Mouse (Mus musculus) lung, postnatal 36 days (tissue): ENCODE data around the gene Mnat1.
A peak's percentile ranks its signal among the peaks of the same experiment; 100 is the strongest.

Source experiments
- DNase-seq: peaks from one replicate; pipeline ENCODE4 v3.0.0; 2022; ENCODE audit warnings: mixed read lengths

The Mnat1 gene

GRCm38 (mm10) chr12:73241960-73242359 is 118.4 kb downstream of the Mnat1 start:
- peak; percentile 7 for DNase-seq

- DNase-seq = no peak
These were observed 122.2 kb downstream of the Mnat1 start for GRCm38 (mm10) chr12:73245687-73246086.

- DNase-seq = no peak
These were observed 131.5 kb downstream of the Mnat1 start for GRCm38 (mm10) chr12:73255006-73255405.

- DNase-seq = no peak
These were observed 135.8 kb downstream of the Mnat1 start for GRCm38 (mm10) chr12:73259269-73259668.

- DNase-seq = no peak
These were observed 136.8 kb downstream of the Mnat1 start for GRCm38 (mm10) chr12:73260339-73260738.

GRCm38 (mm10) chr12:73265381-73265978 is 142.0 kb downstream of the Mnat1 start:
- no peak for DNase-seq

- no peak for DNase-seq
These were observed 143.1 kb downstream of the Mnat1 start for GRCm38 (mm10) chr12:73266597-73266996.

GRCm38 (mm10) chr12:73268497-73268896 is 145.0 kb downstream of the Mnat1 start:
- no peak for DNase-seq

GRCm38 (mm10) chr12:73269531-73269930 is 146.0 kb downstream of the Mnat1 start:
- no peak for DNase-seq

GRCm38 (mm10) chr12:73269933-73270332 is 146.4 kb downstream of the Mnat1 start:
- no peak for DNase-seq

GRCm38 (mm10) chr12:73274921-73275320 is 151.4 kb downstream of the Mnat1 start:
- no peak for DNase-seq

GRCm38 (mm10) chr12:73286287-73287092 is 163.0 kb downstream of the Mnat1 start, which contains the start of the genes Trmt5 and Slc38a6:
TSS of gene Trmt5 (minus strand) at chr12:73286710.
TSS of gene Slc38a6 (plus strand) at chr12:73286779.
- peak; percentile 95 for DNase-seq

- DNase-seq = peak; percentile 69
These were observed 164.1 kb downstream of the Mnat1 start for GRCm38 (mm10) chr12:73287609-73288008.

GRCm38 (mm10) chr12:73288626-73289025 is 165.1 kb downstream of the Mnat1 start:
- DNase-seq = no peak

GRCm38 (mm10) chr12:73294884-73295283 is 171.4 kb downstream of the Mnat1 start:
- no peak for DNase-seq

- DNase-seq = no peak
These were observed 172.1 kb downstream of the Mnat1 start for GRCm38 (mm10) chr12:73295505-73296140.

- DNase-seq = no peak
These were observed 175.1 kb downstream of the Mnat1 start for GRCm38 (mm10) chr12:73298621-73299020.

- DNase-seq = no peak
These were observed 177.0 kb downstream of the Mnat1 start for GRCm38 (mm10) chr12:73300531-73300930.

- DNase-seq = no peak
These were observed 181.1 kb downstream of the Mnat1 start for GRCm38 (mm10) chr12:73304636-73305035.

- DNase-seq = no peak
These were observed 184.2 kb downstream of the Mnat1 start for GRCm38 (mm10) chr12:73307750-73308149.

- DNase-seq = no peak
These were observed 185.2 kb downstream of the Mnat1 start for GRCm38 (mm10) chr12:73308711-73309110.

- no peak for DNase-seq
These were observed 194.5 kb downstream of the Mnat1 start for GRCm38 (mm10) chr12:73317706-73318686.
